Mouse (Mus musculus) G1E (cell line): ENCODE measurements around the gene Hps3.
"Not testable (repeated sequence)": the region's sequence is repeated elsewhere in the genome, so short reads cannot be mapped to it uniquely, and the experiment has no call there.

ENCODE experiments used
- CTCF ChIP-seq: IDR thresholded peaks from 2 replicates; pipeline ENCODE4 v1.5.1; 2012; ENCODE audit warnings: low read depth, low read length, inconsistent platforms, mixed read lengths
- GATA1 ChIP-seq: IDR thresholded peaks from 2 replicates; pipeline ENCODE4 v1.6.1; 2012; ENCODE audit warnings: borderline replicate concordance, low read length, inconsistent platforms, mixed read lengths
- POLR2AphosphoS5 ChIP-seq: IDR thresholded peaks from 2 replicates; pipeline ENCODE4 v1.6.1; 2012; ENCODE audit warnings: low read depth, low read length, inconsistent platforms; ENCODE audit not compliant: insufficient replicate concordance
- TAL1 ChIP-seq: conservative IDR thresholded peaks from 2 replicates; pipeline ENCODE4 v1.6.1; 2012; ENCODE audit warnings: low read depth, low read length, inconsistent platforms, mixed read lengths

- not testable (repeated sequence) for TF ChIP-seq CTCF, POLR2AphosphoS5, GATA1, TAL1
Measured at GRCm38 (mm10) chr3:20044736-20045135, 9.6 kb upstream of the Hps3 start.
